Mouse (Mus musculus) thymus, postnatal 14 days (tissue): Measurements from ENCODE around the gene Myo10.
"Not testable (repeated sequence)": the region's sequence is repeated elsewhere in the genome, so short reads cannot be mapped to it uniquely, and the experiment has no call there.

Source experiments
- DNase-seq: peaks from one replicate; pipeline ENCODE4 v3.0.0; 2021

The Myo10 gene

GRCm38 (mm10) chr15:25694749-25695148 lies 72.4 kb downstream of the Myo10 start:
- no peak for DNase-seq

GRCm38 (mm10) chr15:25695253-25695652 lies 72.9 kb downstream of the Myo10 start:
- no peak for DNase-seq

GRCm38 (mm10) chr15:25695883-25696282 lies 73.6 kb downstream of the Myo10 start:
- DNase-seq = no peak

GRCm38 (mm10) chr15:25696660-25697059 lies 74.3 kb downstream of the Myo10 start:
- no peak for DNase-seq

GRCm38 (mm10) chr15:25699032-25699557 lies 76.8 kb downstream of the Myo10 start:
- no peak for DNase-seq

GRCm38 (mm10) chr15:25702602-25703001 lies 80.3 kb downstream of the Myo10 start:
- DNase-seq = no peak

- DNase-seq = no peak
Observed at GRCm38 (mm10) chr15:25704809-25705585, 82.7 kb downstream of the Myo10 start.

- DNase-seq = no peak
Observed at GRCm38 (mm10) chr15:25706874-25707554, 84.7 kb downstream of the Myo10 start.

- no peak for DNase-seq
Observed at GRCm38 (mm10) chr15:25707891-25708290, 85.6 kb downstream of the Myo10 start.

- peak; percentile 18 for DNase-seq
Observed at GRCm38 (mm10) chr15:25710876-25711275, 88.6 kb downstream of the Myo10 start.

GRCm38 (mm10) chr15:25712877-25713276 lies 90.6 kb downstream of the Myo10 start:
- DNase-seq = no peak

GRCm38 (mm10) chr15:25713587-25714361 lies 91.4 kb downstream of the Myo10 start:
- no peak for DNase-seq

- no peak for DNase-seq
Observed at GRCm38 (mm10) chr15:25715218-25715995, 93.1 kb downstream of the Myo10 start.

GRCm38 (mm10) chr15:25715996-25716395 lies 93.7 kb downstream of the Myo10 start:
- no peak for DNase-seq

- peak; percentile 83 for DNase-seq
Observed at GRCm38 (mm10) chr15:25717006-25717405, 94.7 kb downstream of the Myo10 start.

GRCm38 (mm10) chr15:25718104-25718503 lies 95.8 kb downstream of the Myo10 start:
- not testable (repeated sequence) for DNase-seq

- no peak for DNase-seq
Observed at GRCm38 (mm10) chr15:25719270-25719669, 96.9 kb downstream of the Myo10 start.

GRCm38 (mm10) chr15:25720263-25720662 lies 97.9 kb downstream of the Myo10 start:
- no peak for DNase-seq

- DNase-seq = no peak
Observed at GRCm38 (mm10) chr15:25723281-25724113, 101.2 kb downstream of the Myo10 start.

GRCm38 (mm10) chr15:25724549-25724948 lies 102.2 kb downstream of the Myo10 start:
- DNase-seq = no peak

- DNase-seq = no peak
Observed at GRCm38 (mm10) chr15:25726814-25727213, 104.5 kb downstream of the Myo10 start.

- no peak for DNase-seq
Observed at GRCm38 (mm10) chr15:25728501-25728900, 106.2 kb downstream of the Myo10 start.
